In the genomic region with DNA sequence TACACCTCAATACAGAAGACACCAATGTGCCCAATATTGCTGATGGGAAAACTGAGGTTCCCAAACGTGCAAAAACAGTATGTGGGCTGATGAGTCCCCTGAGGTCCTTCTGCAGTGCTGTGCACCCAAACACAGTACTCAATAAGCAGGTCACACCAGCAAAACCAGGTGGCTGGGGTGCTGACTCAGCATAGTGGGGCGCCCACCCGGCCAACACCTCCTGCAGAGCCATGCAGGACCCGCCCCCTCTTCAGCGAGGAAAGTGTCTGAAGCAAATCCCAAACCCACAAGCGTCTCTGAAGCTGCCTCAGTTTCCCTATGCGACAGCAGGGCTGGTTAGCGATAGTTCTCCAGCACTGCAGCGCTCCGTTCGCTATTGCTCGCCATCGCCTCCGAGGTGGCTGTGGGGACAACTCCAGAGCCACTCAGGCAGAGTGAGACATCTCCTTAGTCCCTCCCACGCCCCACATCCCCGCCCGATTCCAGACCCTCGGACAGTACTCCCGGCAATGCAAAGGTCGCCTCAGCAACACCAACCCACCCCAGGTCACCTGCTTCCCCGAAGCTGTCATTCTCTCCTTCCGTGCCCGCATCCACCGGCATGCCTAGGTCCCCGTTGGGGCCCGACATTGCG, we compare ENCODE assay signal across 1 mouse cellular context.
A peak's percentile ranks its signal among the peaks of the same experiment; 100 is the strongest.
TF ChIP-seq lines count a peak whose summit lies in the region.

No protein-coding gene starts in this region.

TF ChIP-seq in MEL, 35 proteins besides CTCF, POLR2A, EP300 and RAD21 (continued from another document):
- TF ChIP-seq ETS1 (IDR thresholded peaks at IDR 0.05; ENCODE audit: low read depth, low read length) = 0 out of 2 replicates have a peak, but pooled peaks have one; percentile 8
- TF ChIP-seq ZKSCAN1 (IDR thresholded peaks at IDR 0.05; ENCODE audit: low read depth, low read length) = no peak
- no peak for TF ChIP-seq MYC (IDR thresholded peaks at IDR 0.05; ENCODE audit: low read depth, low read length)
